Mouse (Mus musculus): ENCODE measurements around the gene Ccdc124. TPM values are rescaled to one million over a fixed set of nuclear protein-coding genes. Genes with fewer than 3 reads are reported as not detected.
"Not testable (repeated sequence)": the region's sequence is repeated elsewhere in the genome, so short reads cannot be mapped to it uniquely, and the experiment has no call there.

Gene Ccdc124
- polyA plus RNA-seq, 1 experiment: 142 TPM

DNA sequence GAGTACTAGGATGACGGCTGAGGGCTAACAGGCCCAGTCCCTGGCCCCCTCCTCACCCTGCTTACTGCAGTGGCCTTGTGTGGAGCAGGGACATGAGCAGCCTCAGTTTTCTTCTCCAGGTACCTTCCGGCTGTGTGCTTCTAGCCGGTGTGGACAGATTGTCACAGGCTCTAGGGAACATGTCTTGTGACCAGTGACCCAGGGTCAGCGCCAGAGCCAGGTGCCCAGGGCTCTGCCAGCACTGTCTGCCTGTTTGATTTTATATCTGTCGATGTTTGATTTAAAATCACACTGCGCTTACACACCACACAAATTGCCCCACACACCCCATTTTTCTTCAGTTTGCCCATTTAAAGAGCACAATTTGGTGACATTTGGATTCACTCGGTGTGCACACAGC lies 49.9 kb downstream of the Ccdc124 start:
- Histone ChIP-seq H3ac (ENCODE audit: control insufficient read depth, insufficient read length, low read depth) (no peak overlapping the region), H3K36me3 (ENCODE audit: control insufficient read depth, insufficient read depth) (peaks cover 19% of the 10 kb centered on the region), H3K4me3 (ENCODE audit: insufficient read depth, poor library complexity, severe bottlenecking) (no peak overlapping the region), H3K79me2 (ENCODE audit: control insufficient read depth, insufficient read depth) (no peaks in the 10 kb centered on the region), H3K27me3 (ENCODE audit: control insufficient read depth, insufficient read depth, insufficient read length) (no peaks in the 10 kb centered on the region), H3K79me3 (ENCODE audit: low read depth) (no peaks in the 10 kb centered on the region)
- TF ChIP-seq MAX (IDR thresholded peaks at IDR 0.05) (no peak), USF1 (IDR thresholded peaks at IDR 0.05; ENCODE audit: low read depth) (no peak), CTCF (IDR thresholded peaks at IDR 0.05; ENCODE audit: control insufficient read depth, insufficient read depth, insufficient read length) (no peak), MYOG (IDR thresholded peaks at IDR 0.05; ENCODE audit: control insufficient read depth, extremely low read depth, insufficient read length) (no peak), MYOD1 (IDR thresholded peaks at IDR 0.05; ENCODE audit: control insufficient read depth, insufficient read length, low read depth) (no peak), CEBPB (IDR thresholded peaks at IDR 0.05; ENCODE audit: low read depth) (no peak), FOSL1 (IDR thresholded peaks at IDR 0.05; ENCODE audit: insufficient read depth, low read length, poor library complexity, severe bottlenecking) (no peak)

DNA sequence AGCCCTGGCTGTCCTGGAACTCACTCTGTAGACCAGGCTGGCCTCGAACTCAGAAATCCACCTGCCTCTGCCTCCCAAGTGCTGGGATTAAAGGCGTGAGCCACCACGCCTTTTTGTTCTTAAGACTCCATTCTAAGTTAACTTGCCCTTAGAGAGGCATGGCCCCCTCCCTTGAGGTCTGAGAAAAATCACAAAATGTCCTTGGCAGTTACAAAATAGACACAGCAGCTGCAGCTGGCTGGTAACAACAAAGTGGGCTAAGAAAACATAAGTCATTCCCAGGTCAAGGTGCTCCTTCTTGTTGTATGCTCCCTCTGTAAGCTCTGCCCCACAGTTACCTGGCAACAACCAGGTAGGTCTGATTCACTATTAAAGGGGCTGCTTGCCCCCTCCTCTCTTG lies 51.1 kb downstream of the Ccdc124 start:
- peaks cover 23% of the 10 kb centered on the region for H3K36me3 ChIP-seq (ENCODE audit: control insufficient read depth, insufficient read depth)
- not testable (repeated sequence) for H3K4me3 ChIP-seq (ENCODE audit: insufficient read depth, poor library complexity, severe bottlenecking); H3ac ChIP-seq (ENCODE audit: control insufficient read depth, insufficient read length, low read depth); H3K79me3 ChIP-seq (ENCODE audit: low read depth); H3K79me2 ChIP-seq (ENCODE audit: control insufficient read depth, insufficient read depth); H3K27me3 ChIP-seq (ENCODE audit: control insufficient read depth, insufficient read depth, insufficient read length)

DNA sequence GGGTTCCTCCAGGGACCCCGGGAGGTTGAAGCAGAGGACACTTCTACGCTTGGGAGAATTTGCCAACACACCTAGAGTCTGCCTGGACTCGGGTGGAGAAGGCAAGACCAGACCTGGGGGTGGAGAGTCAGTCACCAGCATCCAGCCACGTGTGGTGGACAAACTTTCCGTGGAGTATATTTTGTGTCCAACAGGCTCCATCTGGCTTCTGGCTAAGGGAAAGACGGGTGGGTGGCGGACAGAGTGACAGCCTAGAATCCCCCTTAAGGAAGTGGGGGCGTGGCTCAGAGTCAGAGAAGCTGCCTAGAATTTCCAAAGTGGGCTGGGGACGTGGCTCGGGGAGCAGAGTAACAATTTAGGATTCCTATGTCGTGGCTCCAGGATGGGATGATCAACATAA lies 51.7 kb downstream of the Ccdc124 start:
- no peak overlapping the region for H3ac ChIP-seq (ENCODE audit: control insufficient read depth, insufficient read length, low read depth)
- H3K79me2 ChIP-seq (ENCODE audit: control insufficient read depth, insufficient read depth): no peaks in the 10 kb centered on the region
- no peak for TF ChIP-seq FOSL1 (IDR thresholded peaks at IDR 0.05; ENCODE audit: insufficient read depth, low read length, poor library complexity, severe bottlenecking)
- H3K79me3 ChIP-seq (ENCODE audit: low read depth): no peaks in the 10 kb centered on the region
- H3K27me3 ChIP-seq (ENCODE audit: control insufficient read depth, insufficient read depth, insufficient read length): no peaks in the 10 kb centered on the region
- H3K36me3 ChIP-seq (ENCODE audit: control insufficient read depth, insufficient read depth): peaks cover 26% of the 10 kb centered on the region
- H3K4me3 ChIP-seq (ENCODE audit: insufficient read depth, poor library complexity, severe bottlenecking): no peak overlapping the region

DNA sequence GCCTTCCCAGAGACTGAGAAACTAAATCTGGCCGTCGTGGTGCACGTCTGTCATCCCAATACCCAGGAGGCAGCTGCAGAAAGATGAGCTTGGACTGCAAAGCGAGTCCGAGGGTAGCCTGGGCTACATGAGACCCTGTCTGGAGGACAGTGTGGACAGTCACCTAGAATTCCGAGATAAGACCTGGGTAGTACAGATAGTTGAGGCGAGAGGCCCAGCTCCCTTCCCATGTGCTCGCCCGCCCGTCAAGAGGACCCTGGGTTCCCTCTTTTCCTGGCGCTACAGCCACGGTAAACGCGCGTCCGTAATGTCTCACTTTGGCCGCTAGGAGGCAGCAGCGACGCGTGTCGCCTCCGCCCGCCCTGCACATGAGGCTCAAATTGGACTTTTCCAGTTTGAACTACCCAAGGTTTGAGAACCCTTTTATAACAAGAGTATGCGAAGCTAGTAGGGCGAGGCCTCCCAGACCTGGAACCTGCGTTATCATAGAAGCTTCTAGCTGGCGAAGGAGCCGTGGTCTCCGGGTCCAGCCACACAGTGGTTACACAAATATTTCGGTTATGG lies 52.3 kb downstream of the Ccdc124 start:
- no peaks in the 10 kb centered on the region for H3K27me3 ChIP-seq (ENCODE audit: control insufficient read depth, insufficient read depth, insufficient read length)
- H3K79me3 ChIP-seq (ENCODE audit: low read depth): no peaks in the 10 kb centered on the region
- TF ChIP-seq MAX (IDR thresholded peaks at IDR 0.05) (no peak), USF1 (IDR thresholded peaks at IDR 0.05; ENCODE audit: low read depth) (no peak), FOSL1 (IDR thresholded peaks at IDR 0.05; ENCODE audit: insufficient read depth, low read length, poor library complexity, severe bottlenecking) (no peak), MYOG (IDR thresholded peaks at IDR 0.05; ENCODE audit: control insufficient read depth, extremely low read depth, insufficient read length) (no peak), CTCF (IDR thresholded peaks at IDR 0.05; ENCODE audit: control insufficient read depth, insufficient read depth, insufficient read length) (peak; percentile 92), MYOD1 (IDR thresholded peaks at IDR 0.05; ENCODE audit: control insufficient read depth, insufficient read length, low read depth) (no peak)

GRCm38 (mm10) chr8:70820101-70820935 lies 53.4 kb downstream of the Ccdc124 start:
- Histone ChIP-seq H3K27me3 (ENCODE audit: control insufficient read depth, insufficient read depth, insufficient read length) (no peaks in the 10 kb centered on the region), H3K79me2 (ENCODE audit: control insufficient read depth, insufficient read depth) (no peaks in the 10 kb centered on the region), H3K4me3 (ENCODE audit: insufficient read depth, poor library complexity, severe bottlenecking) (no peak overlapping the region), H3ac (ENCODE audit: control insufficient read depth, insufficient read length, low read depth) (no peak overlapping the region), H3K36me3 (ENCODE audit: control insufficient read depth, insufficient read depth) (peaks cover 26% of the 10 kb centered on the region), H3K79me3 (ENCODE audit: low read depth) (no peaks in the 10 kb centered on the region)
- no peak for TF ChIP-seq CEBPB (IDR thresholded peaks at IDR 0.05; ENCODE audit: low read depth)
- no peak for TF ChIP-seq MYOG (IDR thresholded peaks at IDR 0.05; ENCODE audit: control insufficient read depth, extremely low read depth, insufficient read length)
- no peak for TF ChIP-seq MAX (IDR thresholded peaks at IDR 0.05)
- no peak for TF ChIP-seq CTCF (IDR thresholded peaks at IDR 0.05; ENCODE audit: control insufficient read depth, insufficient read depth, insufficient read length)
- no peak for TF ChIP-seq MYOD1 (IDR thresholded peaks at IDR 0.05; ENCODE audit: control insufficient read depth, insufficient read length, low read depth)
- no peak for TF ChIP-seq FOSL1 (IDR thresholded peaks at IDR 0.05; ENCODE audit: insufficient read depth, low read length, poor library complexity, severe bottlenecking)
- no peak for TF ChIP-seq USF1 (IDR thresholded peaks at IDR 0.05; ENCODE audit: low read depth)

More for the DNA sequence above, 52.3 kb downstream of the Ccdc124 start:
- peaks cover 26% of the 10 kb centered on the region for H3K36me3 ChIP-seq (ENCODE audit: control insufficient read depth, insufficient read depth)
- H3ac ChIP-seq (ENCODE audit: control insufficient read depth, insufficient read length, low read depth): no peak overlapping the region
- H3K4me3 ChIP-seq (ENCODE audit: insufficient read depth, poor library complexity, severe bottlenecking): no peak overlapping the region
- no peaks in the 10 kb centered on the region for H3K79me2 ChIP-seq (ENCODE audit: control insufficient read depth, insufficient read depth)

Small RNA genes within 50 kb of the gene (microRNA-seq; reads per million reads assigned to microRNA genes)
- gene Mir7067 (ENCODE audit: borderline microRNAs expressed): 1.3 reads per million, percentile 30 among the genes with 10 or more reads in this experiment

Other genes starting within 250 kb of the Ccdc124 start
- gene Gdf15, start 241.5 kb downstream of the Ccdc124 start, polyA plus RNA-seq (2012; fragmentation: generic; extraction: Trizol): 20.9 TPM
- 34.9 TPM for gene Pgpep1, start 213.5 kb downstream of the Ccdc124 start, polyA plus RNA-seq (2012; fragmentation: generic; extraction: Trizol)
- 300 TPM for gene Lsm4, start 200.7 kb downstream of the Ccdc124 start, polyA plus RNA-seq (2012; fragmentation: generic; extraction: Trizol)
- 128 TPM for gene Jund, start 175.0 kb downstream of the Ccdc124 start, polyA plus RNA-seq (2012; fragmentation: generic; extraction: Trizol)
- gene Iqcn, start 170.5 kb downstream of the Ccdc124 start, polyA plus RNA-seq (2012; fragmentation: generic; extraction: Trizol): 0.01 TPM
- not detected for gene Gm3336, start 155.4 kb downstream of the Ccdc124 start, polyA plus RNA-seq (2012; fragmentation: generic; extraction: Trizol)
- 0.01 TPM for gene Pde4c, start 150.2 kb downstream of the Ccdc124 start, polyA plus RNA-seq (2012; fragmentation: generic; extraction: Trizol)
- gene Rab3a, start 119.3 kb downstream of the Ccdc124 start, polyA plus RNA-seq (2012; fragmentation: generic; extraction: Trizol): 14.4 TPM
- 86.8 TPM for gene Mpv17l2, start 113.0 kb downstream of the Ccdc124 start, polyA plus RNA-seq (2012; fragmentation: generic; extraction: Trizol)
- 71.7 TPM for gene Pik3r2, start 97.2 kb downstream of the Ccdc124 start, polyA plus RNA-seq (2012; fragmentation: generic; extraction: Trizol)
- 32.5 TPM for gene Mast3, start 68.9 kb downstream of the Ccdc124 start, polyA plus RNA-seq (2012; fragmentation: generic; extraction: Trizol)
- 29.3 TPM for gene Il12rb1, start 65.5 kb downstream of the Ccdc124 start, polyA plus RNA-seq (2012; fragmentation: generic; extraction: Trizol)
- gene Arrdc2, start 34.2 kb downstream of the Ccdc124 start, polyA plus RNA-seq (2012; fragmentation: generic; extraction: Trizol): 4.4 TPM
- 3.2 TPM for gene Kcnn1, start 10.7 kb downstream of the Ccdc124 start, polyA plus RNA-seq (2012; fragmentation: generic; extraction: Trizol)
- 0.13 TPM for gene Slc5a5, start 18.8 kb upstream of the Ccdc124 start, polyA plus RNA-seq (2012; fragmentation: generic; extraction: Trizol)
- 4,918 TPM for gene Rpl18a, start 23.5 kb upstream of the Ccdc124 start, polyA plus RNA-seq (2012; fragmentation: generic; extraction: Trizol)
- gene Map1s, start 32.0 kb upstream of the Ccdc124 start, polyA plus RNA-seq (2012; fragmentation: generic; extraction: Trizol): 59.7 TPM